Mouse (Mus musculus) heart, embryonic 15.5 days (tissue): Measurements from ENCODE around the gene Wt1. TPM values are rescaled to one million over a fixed set of nuclear protein-coding genes. Genes with fewer than 3 reads are reported as not detected.
A peak's percentile ranks its signal among the peaks of the same experiment; 100 is the strongest.

ENCODE experiments used
- ATAC-seq: fragments of 200-750 bp; cut with Nextera tagmentation; replicated peaks from 2 replicates; pipeline ENCODE4 v1.8.0; 2017; ENCODE audit warnings: low read depth, moderate TSS enrichment; ENCODE audit not compliant: insufficient number of reproducible peaks, insufficient read depth, low FRiP score
- H3K27ac ChIP-seq: fragments of 300-500 bp; sonication (generic); 2 replicates; pipeline ENCODE4 v1.5.1; 2015; ENCODE audit warnings: mild to moderate bottlenecking, inconsistent platforms
- H3K27me3 ChIP-seq: fragments of 300-500 bp; sonication (generic); 2 replicates; pipeline ENCODE4 v1.6.1; 2015; ENCODE audit warnings: inconsistent platforms
- H3K36me3 ChIP-seq: fragments of 300-500 bp; sonication (generic); 2 replicates; pipeline ENCODE4 v1.6.1; 2015; ENCODE audit warnings: mild to moderate bottlenecking, inconsistent platforms
- H3K4me1 ChIP-seq: fragments of 300-500 bp; sonication (generic); replicated peaks from 2 replicates; pipeline ENCODE4 v1.6.1; 2015; ENCODE audit warnings: inconsistent platforms
- H3K4me2 ChIP-seq: fragments of 300-500 bp; sonication (generic); 2 replicates; pipeline ENCODE4 v1.6.1; 2015; ENCODE audit warnings: inconsistent platforms, mild to moderate bottlenecking, moderate library complexity
- H3K4me3 ChIP-seq: fragments of 300-500 bp; sonication (generic); 2 replicates; pipeline ENCODE4 v1.5.1; 2015; ENCODE audit warnings: mild to moderate bottlenecking, inconsistent platforms
- H3K9ac ChIP-seq: fragments of 300-500 bp; sonication (generic); 2 replicates; pipeline ENCODE4 v1.6.1; 2015; ENCODE audit warnings: mild to moderate bottlenecking, inconsistent platforms
- H3K9me3 ChIP-seq: fragments of 300-500 bp; sonication (generic); replicated peaks from 2 replicates; pipeline ENCODE4 v1.6.1; 2016; ENCODE audit warnings: inconsistent platforms
- whole genome bisulfite sequencing: fragments of 180-500 bp; shearing (Covaris S2); methylation state at CpG from one replicate; pipeline ENCODE4 v1.1.7; 2015; ENCODE audit warnings: mixed read lengths; 5-methylcytosine and 5-hydroxymethylcytosine counted together
- polyA plus RNA-seq: library from polyadenylated mRNA; unstranded; fragments of >200 nt; fragmentation: Nextera tagmentation; extraction: Ambion mirVana; gene quantifications from 2 replicates; pipeline ENCODE4 v1.2.1, GENCODE M21; 2015

Gene Wt1
- 21.9 and 23.5 TPM in 2 replicates for polyA plus RNA-seq

DNA sequence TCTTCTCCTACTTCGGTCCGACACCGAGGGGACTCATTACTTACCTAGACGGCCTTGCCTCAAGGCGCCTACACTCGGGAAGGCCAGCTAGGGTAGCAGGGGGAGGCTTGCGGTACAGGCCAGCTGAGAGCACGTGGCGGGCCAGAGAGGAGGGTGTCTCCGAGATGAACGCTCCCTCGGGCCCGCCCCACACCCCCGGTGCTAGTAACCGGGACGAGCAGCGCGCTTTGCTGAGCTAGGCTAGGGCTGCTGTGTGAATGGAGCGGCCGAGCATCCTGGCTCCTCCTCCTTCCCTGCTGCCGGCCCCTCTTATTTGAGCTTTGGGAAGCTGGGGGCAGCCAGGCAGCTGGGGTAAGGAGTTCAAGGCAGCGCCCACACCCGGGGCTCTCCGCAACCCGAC, at the start of gene Wt1:
TSS of gene Wt1 (plus strand) at position 251 of the 400 bp plus-strand sequence.
- peak within 1 kb of the TSS; percentile 72 for H3K27ac ChIP-seq
- H3K27me3 ChIP-seq, result peaks cover 92% of the 10 kb centered on the region
- H3K9ac ChIP-seq, result peak within 1 kb of the TSS; percentile 55
- peak; percentile 72 for ATAC-seq
- H3K4me2 ChIP-seq, result peak within 1 kb of the TSS; percentile 64
- H3K4me1 ChIP-seq, result peaks cover 40% of the 10 kb centered on the region
- H3K4me3 ChIP-seq, result peak within 1 kb of the TSS; percentile 53
- no peaks in the 10 kb centered on the region for H3K36me3 ChIP-seq
- H3K9me3 ChIP-seq, result no peaks in the 10 kb centered on the region
- under 1% methylated on average over 25 of the region's 25 CpGs for WGBS

DNA sequence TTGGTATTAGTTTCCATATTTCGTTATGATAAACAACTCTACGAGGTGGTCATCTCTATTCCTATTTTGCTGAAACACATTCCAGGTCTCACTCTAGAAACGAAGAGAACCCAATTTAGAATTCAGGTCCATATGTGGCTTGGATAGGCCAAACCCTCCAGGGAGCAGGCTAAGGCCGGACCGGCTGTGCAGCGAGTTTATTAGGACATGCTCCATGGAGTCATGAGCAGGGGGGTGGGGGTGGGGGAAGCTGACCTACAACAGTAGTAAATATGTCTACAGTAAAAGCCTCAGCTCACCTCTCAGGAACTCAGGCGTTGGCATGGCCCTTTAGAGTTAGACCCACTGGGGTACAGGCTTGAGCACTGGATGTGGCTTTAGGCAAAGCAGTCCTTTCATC, 49.2 kb upstream of the Wt1 start:
- Histone ChIP-seq H3K4me2 (no peak overlapping the region), H3K36me3 (no peaks in the 10 kb centered on the region), H3K9me3 (no peaks in the 10 kb centered on the region), H3K4me1 (0 out of 2 replicates have a peak, but pooled peaks cover 6% of the 10 kb centered on the region), H3K9ac (no peak overlapping the region), H3K4me3 (no peak overlapping the region), H3K27me3 (no peaks in the 10 kb centered on the region), H3K27ac (no peak overlapping the region)
- 88% methylated on average over 7 of the region's 7 CpGs for WGBS
- no peak for ATAC-seq

GRCm38 (mm10) chr2:105082256-105082790, 44.0 kb upstream of the Wt1 start:
- Histone ChIP-seq H3K36me3 (no peaks in the 10 kb centered on the region), H3K4me1 (peaks cover 7% of the 10 kb centered on the region; the same call in 1 of the 2 replicates), H3K9ac (no peak overlapping the region), H3K27ac (no peak overlapping the region), H3K4me3 (no peak overlapping the region), H3K9me3 (no peaks in the 10 kb centered on the region), H3K4me2 (no peak overlapping the region), H3K27me3 (no peaks in the 10 kb centered on the region)
- 21% methylated on average over 9 of the region's 9 CpGs for WGBS
- no peak for ATAC-seq

DNA sequence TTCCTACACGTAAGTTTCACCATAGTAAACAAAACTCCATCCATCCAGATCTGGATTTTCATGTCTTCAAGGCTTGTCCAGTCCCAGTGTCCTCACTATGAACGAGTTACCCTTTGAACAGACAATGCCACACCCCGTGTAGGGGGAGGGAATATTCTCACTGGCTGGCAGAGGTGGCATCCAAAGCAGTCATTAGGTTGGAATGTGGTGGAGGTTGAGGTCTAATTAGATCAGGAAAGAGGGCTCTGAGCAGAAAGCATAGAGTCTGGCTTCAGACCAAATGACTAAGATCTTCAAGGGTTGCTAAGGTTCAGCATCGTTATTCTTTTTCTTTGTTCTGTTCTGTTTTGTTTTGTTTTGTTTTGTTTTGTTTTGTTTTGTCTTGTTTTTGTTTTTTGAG, 42.3 kb upstream of the Wt1 start:
- no peak overlapping the region for H3K4me2 ChIP-seq
- peaks cover 6% of the 10 kb centered on the region for H3K4me1 ChIP-seq
- H3K9ac ChIP-seq, result no peak overlapping the region
- no peaks in the 10 kb centered on the region for H3K27me3 ChIP-seq
- H3K9me3 ChIP-seq, result no peaks in the 10 kb centered on the region
- H3K27ac ChIP-seq, result no peak overlapping the region
- ATAC-seq, result no peak
- no peaks in the 10 kb centered on the region for H3K36me3 ChIP-seq
- WGBS, result 74% methylated on average over 4 of the region's 4 CpGs
- H3K4me3 ChIP-seq, result no peak overlapping the region

GRCm38 (mm10) chr2:105086081-105086480, 40.2 kb upstream of the Wt1 start:
- H3K4me3 ChIP-seq, result no peak overlapping the region
- WGBS, result 79% methylated on average over 3 of the region's 3 CpGs
- no peak overlapping the region for H3K9ac ChIP-seq
- no peak overlapping the region for H3K27ac ChIP-seq
- ATAC-seq, result no peak
- H3K27me3 ChIP-seq, result no peaks in the 10 kb centered on the region
- peaks cover 20% of the 10 kb centered on the region for H3K4me1 ChIP-seq
- no peak overlapping the region for H3K4me2 ChIP-seq
- no peaks in the 10 kb centered on the region for H3K36me3 ChIP-seq
- no peaks in the 10 kb centered on the region for H3K9me3 ChIP-seq

DNA sequence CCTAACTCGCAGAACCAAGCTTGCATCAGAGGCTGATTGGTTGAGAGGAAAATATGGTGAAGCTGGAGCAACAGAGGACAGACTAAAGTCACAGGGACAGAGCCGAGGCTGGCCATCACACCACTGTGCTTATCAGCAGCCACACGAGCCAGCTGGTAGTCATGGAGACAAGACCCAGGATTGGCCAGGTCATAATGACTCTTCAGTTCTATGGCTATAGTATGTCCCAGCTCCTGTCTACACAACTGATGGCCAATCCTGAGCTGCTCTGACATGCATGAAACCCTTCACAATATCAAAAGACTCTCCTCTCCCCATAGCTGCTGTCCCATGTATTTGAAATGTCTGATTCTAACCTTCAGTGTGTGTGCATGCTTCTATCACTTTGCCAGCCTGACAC, 38.3 kb upstream of the Wt1 start:
- Histone ChIP-seq H3K27ac (no peak overlapping the region), H3K9ac (no peak overlapping the region), H3K27me3 (no peaks in the 10 kb centered on the region), H3K4me2 (no peak overlapping the region), H3K4me3 (no peak overlapping the region), H3K4me1 (peaks cover 15% of the 10 kb centered on the region), H3K9me3 (no peaks in the 10 kb centered on the region), H3K36me3 (no peaks in the 10 kb centered on the region)
- ATAC-seq, result no peak
- 55% methylated on average over 3 of the region's 3 CpGs for WGBS

DNA sequence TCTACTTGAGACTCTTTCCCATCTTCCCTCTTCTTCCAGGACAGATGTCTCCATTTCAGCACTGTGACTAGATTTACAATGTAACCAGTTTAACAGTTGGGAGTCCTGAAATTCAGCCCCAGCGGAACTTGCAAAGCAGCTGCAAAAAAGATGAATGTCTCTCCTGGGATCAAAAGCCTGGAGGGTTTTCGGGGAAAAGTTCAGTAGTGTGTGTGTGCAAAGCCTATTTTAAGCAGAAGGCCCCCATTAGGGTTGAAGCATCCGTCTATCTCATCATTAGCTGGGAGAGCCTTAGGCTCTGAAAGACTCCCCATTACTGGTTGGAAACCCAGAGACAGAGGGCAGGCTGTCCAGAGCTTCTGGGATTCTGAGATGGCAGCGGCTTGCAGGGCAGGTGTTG, 37.2 kb upstream of the Wt1 start:
- Histone ChIP-seq H3K4me3 (no peak overlapping the region), H3K27me3 (no peaks in the 10 kb centered on the region), H3K36me3 (no peaks in the 10 kb centered on the region), H3K4me2 (no peak overlapping the region), H3K27ac (no peak overlapping the region), H3K9me3 (no peaks in the 10 kb centered on the region), H3K9ac (no peak overlapping the region), H3K4me1 (peaks cover 15% of the 10 kb centered on the region)
- ATAC-seq, result no peak
- 66% methylated on average over 4 of the region's 4 CpGs for WGBS

DNA sequence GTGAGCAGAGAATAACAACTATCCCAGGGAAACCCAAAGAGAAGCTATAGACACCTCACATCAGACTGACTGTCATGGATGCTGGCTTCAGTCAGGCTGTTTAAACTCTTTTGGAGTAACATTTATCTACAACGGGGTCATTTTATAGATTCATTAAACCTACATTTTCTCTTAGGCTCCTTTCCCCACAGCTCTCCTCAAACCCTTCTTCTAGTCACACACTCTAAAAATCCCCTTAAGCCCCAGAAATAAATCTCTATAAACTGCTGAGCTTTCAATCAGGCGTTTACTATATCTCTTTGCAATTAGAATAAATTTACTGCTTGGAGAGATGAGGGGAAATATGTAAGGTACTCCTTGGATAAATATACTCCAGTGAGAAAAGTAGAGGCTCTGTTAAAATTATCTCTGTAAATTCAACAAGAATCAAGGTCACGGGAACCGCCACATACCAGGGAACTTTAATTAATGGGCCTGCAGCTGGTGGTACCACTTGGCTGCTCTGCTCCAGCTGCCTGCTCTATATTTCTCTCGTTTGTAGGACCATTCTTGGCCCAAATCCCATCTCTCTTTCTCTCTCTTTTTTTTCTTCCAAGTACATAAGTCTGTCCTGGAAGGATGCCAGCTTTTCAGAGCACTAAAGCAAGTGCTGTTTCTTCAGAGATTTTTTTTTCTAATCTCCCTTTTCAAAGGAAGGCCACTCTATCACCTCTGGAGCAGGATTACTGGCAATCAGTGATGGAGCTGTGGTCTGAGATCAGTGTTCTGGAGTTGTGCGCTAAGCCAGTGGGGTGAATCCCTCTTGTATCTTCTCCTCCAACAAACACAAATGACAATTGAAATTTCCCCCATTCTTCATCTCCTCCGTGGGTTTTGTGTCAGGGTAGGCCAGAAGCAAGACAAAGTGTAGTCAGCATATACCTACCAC, 36.5 kb upstream of the Wt1 start:
- Histone ChIP-seq H3K4me3 (no peak overlapping the region), H3K4me1 (peaks cover 15% of the 10 kb centered on the region), H3K27me3 (no peaks in the 10 kb centered on the region), H3K9me3 (no peaks in the 10 kb centered on the region), H3K27ac (peak overlapping the region; percentile 21), H3K36me3 (no peaks in the 10 kb centered on the region), H3K9ac (no peak overlapping the region), H3K4me2 (no peak overlapping the region)
- 40% methylated on average over 7 of the region's 7 CpGs for WGBS
- no peak for ATAC-seq

DNA sequence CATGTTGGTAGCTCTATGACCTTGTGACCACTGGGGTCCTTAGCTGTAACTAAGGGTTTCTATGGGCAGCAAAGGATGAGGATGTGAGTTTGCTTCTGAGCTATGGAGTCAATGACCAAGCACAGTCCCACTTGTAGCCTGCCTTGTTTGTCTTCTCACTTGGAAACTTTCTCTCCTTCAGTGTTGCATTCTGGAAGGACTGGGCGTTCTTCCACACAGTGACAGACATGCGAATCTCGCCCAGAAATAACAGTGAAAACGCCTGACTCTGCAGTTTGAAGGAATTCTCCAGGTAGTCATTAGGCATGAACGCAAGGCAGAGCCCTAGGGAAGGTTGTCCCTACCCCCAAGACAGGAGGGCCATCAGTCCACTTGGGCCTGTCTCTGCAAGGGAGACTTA, 35.3 kb upstream of the Wt1 start:
- ATAC-seq, result no peak

GRCm38 (mm10) chr2:105091718-105092117, 34.6 kb upstream of the Wt1 start, which contains the start of gene Gm11060:
TSS of gene Gm11060 (plus strand) at chr2:105092018.
- Histone ChIP-seq H3K27me3 (no peaks in the 10 kb centered on the region), H3K4me3 (no peak within 1 kb of the TSS), H3K36me3 (no peaks in the 10 kb centered on the region), H3K9me3 (no peaks in the 10 kb centered on the region), H3K4me1 (peaks cover 15% of the 10 kb centered on the region), H3K4me2 (no peak within 1 kb of the TSS), H3K9ac (no peak within 1 kb of the TSS), H3K27ac (no peak within 1 kb of the TSS)
- ATAC-seq, result no peak
- 86% methylated on average over 2 of the region's 2 CpGs for WGBS

More for the DNA sequence above, 35.3 kb upstream of the Wt1 start:
- H3K27me3 ChIP-seq, result no peaks in the 10 kb centered on the region
- 64% methylated on average over 5 of the region's 5 CpGs for WGBS
- no peak overlapping the region for H3K4me2 ChIP-seq
- no peaks in the 10 kb centered on the region for H3K36me3 ChIP-seq
- no peak overlapping the region for H3K4me3 ChIP-seq
- H3K4me1 ChIP-seq, result peaks cover 15% of the 10 kb centered on the region
- no peak overlapping the region for H3K27ac ChIP-seq
- no peaks in the 10 kb centered on the region for H3K9me3 ChIP-seq
- H3K9ac ChIP-seq, result no peak overlapping the region

DNA sequence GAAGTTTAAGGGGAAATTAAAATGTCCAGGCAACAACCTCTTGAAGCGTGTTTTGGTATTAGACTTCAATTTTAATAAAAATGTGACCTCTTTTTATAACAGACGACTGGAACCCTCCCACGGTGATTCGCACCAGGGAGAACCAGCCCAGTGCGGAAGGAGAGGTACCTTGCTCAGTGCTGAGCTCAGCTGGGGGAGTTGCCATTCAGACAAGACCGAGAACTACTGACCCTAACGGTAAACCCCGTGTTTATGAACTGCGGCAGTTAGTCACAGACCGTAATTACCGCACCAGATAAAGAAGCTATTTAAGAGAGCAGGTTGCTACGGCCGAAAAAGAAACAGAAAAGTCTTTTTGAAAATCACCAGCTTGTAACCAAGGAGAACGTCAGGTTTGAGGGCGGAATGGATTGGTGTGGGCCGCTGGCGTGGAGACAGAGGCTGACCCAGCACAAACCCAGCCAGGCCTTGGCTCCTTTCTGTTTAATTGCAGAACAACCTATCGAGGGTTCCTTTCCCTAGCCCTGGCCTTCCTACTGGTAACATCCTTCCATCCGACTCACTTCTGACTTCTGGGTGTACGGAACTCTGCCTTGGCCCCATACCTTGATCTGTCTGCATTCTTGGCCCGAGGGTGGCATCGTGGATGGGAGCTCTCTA, 28.9 kb upstream of the Wt1 start:
- no peaks in the 10 kb centered on the region for H3K9me3 ChIP-seq
- H3K27me3 ChIP-seq, result no peaks in the 10 kb centered on the region
- 80% methylated on average over 22 of the region's 22 CpGs for WGBS
- no peaks in the 10 kb centered on the region for H3K36me3 ChIP-seq
- peaks cover 5% of the 10 kb centered on the region; the same call in 1 of the 2 replicates for H3K4me1 ChIP-seq
- H3K4me3 ChIP-seq, result no peak overlapping the region
- H3K27ac ChIP-seq, result no peak overlapping the region
- H3K9ac ChIP-seq, result no peak overlapping the region
- no peak for ATAC-seq
- H3K4me2 ChIP-seq, result no peak overlapping the region
